Mouse (Mus musculus): ENCODE data around the gene Lnpk. TPM values are rescaled to one million over a fixed set of nuclear protein-coding genes. Genes with fewer than 3 reads are reported as not detected.

The Lnpk gene
- polyA plus RNA-seq (2021; fragmentation: Nextera tagmentation): 29.8 and 32.9 TPM in 2 replicates
- long read RNA-seq, experiment 1, full-length matches to known transcripts: 160 of 184 reads
- long read RNA-seq, experiment 1, partial matches to known transcripts: 5 of 184 reads
- long read RNA-seq, experiment 1, other reads (novel, unspliced or antisense): 19 of 184 reads
- long read RNA-seq, experiment 2, full-length matches to known transcripts: 36 of 58 reads
- long read RNA-seq, experiment 2, partial matches to known transcripts: 3 of 58 reads
- long read RNA-seq, experiment 2, other reads (novel, unspliced or antisense): 19 of 58 reads

GRCm38 (mm10) chr2:74578843-74579489, at the start of gene Lnpk:
TSS of gene Lnpk (minus strand) at chr2:74579435.

Other genes with a start within 250 kb of the Lnpk start
- gene Evx2, start 80.1 kb upstream of the Lnpk start, polyA plus RNA-seq (2021; fragmentation: Nextera tagmentation): not detected in 2 replicates
- gene Hoxd13, start 88.9 kb upstream of the Lnpk start, polyA plus RNA-seq (2021; fragmentation: Nextera tagmentation): not detected in 2 replicates
- gene Hoxd12, start 95.6 kb upstream of the Lnpk start, polyA plus RNA-seq (2021; fragmentation: Nextera tagmentation): not detected in 2 replicates
- not detected in 2 replicates for gene Hoxd11, start 100.1 kb upstream of the Lnpk start, polyA plus RNA-seq (2021; fragmentation: Nextera tagmentation)
- gene Hoxd10, start 112.5 kb upstream of the Lnpk start, polyA plus RNA-seq (2021; fragmentation: Nextera tagmentation): not detected in 2 replicates
- gene Hoxd9, start 118.3 kb upstream of the Lnpk start, polyA plus RNA-seq (2021; fragmentation: Nextera tagmentation): not detected in 2 replicates
- gene Hoxd8, start 125.2 kb upstream of the Lnpk start, polyA plus RNA-seq (2021; fragmentation: Nextera tagmentation): not detected in 2 replicates
- gene Hoxd3, start 132.5 kb upstream of the Lnpk start, polyA plus RNA-seq (2021; fragmentation: Nextera tagmentation): not detected in 2 replicates
- not detected in 2 replicates for gene Hoxd4, start 132.5 kb upstream of the Lnpk start, polyA plus RNA-seq (2021; fragmentation: Nextera tagmentation)
- not detected in 2 replicates for gene Gm28230, start 147.3 kb upstream of the Lnpk start, polyA plus RNA-seq (2021; fragmentation: Nextera tagmentation)
- 0.09 and 0.10 TPM in 2 replicates for gene Hoxd1, start 183.5 kb upstream of the Lnpk start, polyA plus RNA-seq (2021; fragmentation: Nextera tagmentation)
- 41.9 and 57.1 TPM in 2 replicates for gene Mtx2, start 246.4 kb upstream of the Lnpk start, polyA plus RNA-seq (2021; fragmentation: Nextera tagmentation)

Measured in left cerebral cortex, adult 6 months (tissue).